Mouse (Mus musculus) E14TG2a.4 (cell line): ENCODE measurements around the gene Dock4.

Experiments used
- CTCF ChIP-seq: conservative IDR thresholded peaks from 2 replicates; pipeline ENCODE4 v1.5.1; 2014; ENCODE audit warnings: low read length
- NANOG ChIP-seq: IDR thresholded peaks from 2 replicates; pipeline ENCODE4 v1.6.1; 2014; ENCODE audit warnings: borderline replicate concordance, low read length, mixed read lengths
- POU5F1 ChIP-seq: IDR thresholded peaks from 2 replicates; pipeline ENCODE4 v1.6.1; 2014; ENCODE audit warnings: low read length, borderline replicate concordance

- TF ChIP-seq CTCF (no peak), POU5F1 (no peak), NANOG (no peak)
These were observed 261.4 kb downstream of the Dock4 start for GRCm38 (mm10) chr12:40707108-40707507.
